Mouse (Mus musculus) C2C12 (cell line): Measurements from ENCODE around the gene Zswim1.

ENCODE experiments used
- CEBPB ChIP-seq: IDR thresholded peaks from one replicate; pipeline ENCODE4 v1.6.1; 2011; ENCODE audit warnings: low read depth, mild to moderate bottlenecking, control low read depth, moderate library complexity
- CTCF ChIP-seq: IDR thresholded peaks from one replicate; pipeline ENCODE4 v1.5.1; 2011; ENCODE audit not compliant: control insufficient read depth, insufficient read depth, insufficient read length
- FOSL1 ChIP-seq: IDR thresholded peaks from one replicate; pipeline ENCODE4 v1.8.0; 2011; ENCODE audit warnings: mild to moderate bottlenecking, low read length; ENCODE audit not compliant: poor library complexity, insufficient read depth, severe bottlenecking
- MAX ChIP-seq: IDR thresholded peaks from one replicate; pipeline ENCODE4 v1.6.1; 2011; ENCODE audit warnings: mild to moderate bottlenecking, control low read depth
- MYOD1 ChIP-seq: IDR thresholded peaks from one replicate; pipeline ENCODE4 v1.6.1; 2011; ENCODE audit warnings: low read depth; ENCODE audit not compliant: control insufficient read depth, insufficient read length
- MYOG ChIP-seq: IDR thresholded peaks from one replicate; pipeline ENCODE4 v1.6.1; 2011; ENCODE audit not compliant: control insufficient read depth, insufficient read length; ENCODE audit errors: extremely low read depth
- USF1 ChIP-seq: IDR thresholded peaks from one replicate; pipeline ENCODE4 v1.6.1; 2011; ENCODE audit warnings: low read depth, mild to moderate bottlenecking, control low read depth, moderate library complexity

GRCm38 (mm10) chr2:164864593-164864992, 42.1 kb downstream of the Zswim1 start:
- TF ChIP-seq CTCF (no peak), MAX (no peak), MYOD1 (no peak), USF1 (no peak), CEBPB (no peak), MYOG (no peak), FOSL1 (no peak)
